9 mouse cellular contexts compared by ENCODE assay signal in genomic region chr14:54191594-54192461, GRCm38 (mm10).
DNase-seq lines count a peak whose midpoint lies in the region; ATAC-seq lines count a peak whose summit lies in the region.
"Had no signal": no experiment of that assay in that cellular context is flagged by ENCODE, and none has a peak within 500 bp of the region (broad histone marks: within the 10 kb centered on the region; RNA-seq: fewer than 3 reads in every experiment).

No protein-coding gene starts in this region.

- H3K36me3 ChIP-seq in neural tube, embryonic 11.5 days (ENCODE audit: control insufficient read depth, insufficient read depth, low read length): no peaks in the 10 kb centered on the region
- no peaks in the 10 kb centered on the region for H3K36me3 ChIP-seq in forebrain, embryonic 14.5 days (ENCODE audit: control insufficient read depth, insufficient read depth, low read length)
- H3K36me3 ChIP-seq in hindbrain, embryonic 15.5 days: no peaks in the 10 kb centered on the region

- WGBS in neural tube, embryonic 11.5 days: 64% methylated on average over 18 of the region's 18 CpGs
- 23% methylated on average over 18 of the region's 18 CpGs for WGBS in forebrain, embryonic 14.5 days
- 34% methylated on average over 18 of the region's 18 CpGs for WGBS in hindbrain, embryonic 15.5 days

- no peaks in the 10 kb centered on the region for H3K9me3 ChIP-seq in neural tube, embryonic 11.5 days (ENCODE audit: control insufficient read depth, low read length)
- H3K9me3 ChIP-seq in forebrain, embryonic 14.5 days (replicated peaks; ENCODE audit: control insufficient read depth, low read length): no peaks in the 10 kb centered on the region
- H3K9me3 ChIP-seq in hindbrain, embryonic 15.5 days: no peaks in the 10 kb centered on the region
- H3K9me3 ChIP-seq: megakaryocyte, embryonic 14.5 days had no signal

- no peak for ATAC-seq in neural tube, embryonic 11.5 days (ENCODE audit: insufficient read depth, low FRiP score, low TSS enrichment)
- ATAC-seq in forebrain, embryonic 14.5 days: peak; percentile 44; the same call in 1 of the 2 replicates
- ATAC-seq in hindbrain, embryonic 15.5 days (ENCODE audit: low FRiP score, low read depth): peak; percentile 38
- no peak for ATAC-seq in monocyte, adult 5-6 weeks (replicated peaks; ENCODE audit: insufficient number of reproducible peaks, low FRiP score, low TSS enrichment, poor library complexity, severe bottlenecking)

- peaks cover 5% of the 10 kb centered on the region; the same call in 1 of the 2 replicates for H3K4me1 ChIP-seq in neural tube, embryonic 11.5 days (ENCODE audit: control insufficient read depth, insufficient read depth, low read length)
- H3K4me1 ChIP-seq in forebrain, embryonic 14.5 days (ENCODE audit: control insufficient read depth, insufficient read depth, low read length): peaks cover 10% of the 10 kb centered on the region
- H3K4me1 ChIP-seq in hindbrain, embryonic 15.5 days (replicated peaks): peaks cover 32% of the 10 kb centered on the region
- H3K4me1 ChIP-seq: megakaryocyte, embryonic 14.5 days had no signal

- no peak overlapping the region for H3K4me2 ChIP-seq in neural tube, embryonic 11.5 days (ENCODE audit: low read depth)
- H3K4me2 ChIP-seq in forebrain, embryonic 14.5 days (ENCODE audit: low read length): 0 out of 2 replicates have a peak overlapping the region, but pooled peaks have one; percentile 2
- peak overlapping the region; percentile 19; the same call in 1 of the 2 replicates for H3K4me2 ChIP-seq in hindbrain, embryonic 15.5 days

- peak; percentile 23 for DNase-seq in neural tube, embryonic 11.5 days (ENCODE audit: low spot score)
- no peak for DNase-seq in neural tube, embryonic 10.5 days (ENCODE audit: extremely low spot score, low spot score)
- peak; percentile 55 for DNase-seq in forebrain, embryonic 14.5 days (ENCODE audit: low spot score)
- peak; percentile 34 to 53 for DNase-seq in left cerebral cortex, postnatal 14 days (ENCODE audit: low spot score in 2 of 2)
- no peak for DNase-seq in embryo, embryonic 10.5 days (ENCODE audit: low spot score)
- no peak for DNase-seq in gastrocnemius, postnatal 4 days (ENCODE audit: low spot score in 2 of 2)

- no peak overlapping the region for H3K4me3 ChIP-seq in neural tube, embryonic 11.5 days (ENCODE audit: low read depth, low read length)
- no peak overlapping the region for H3K4me3 ChIP-seq in forebrain, embryonic 14.5 days (ENCODE audit: low read depth, low read length)
- no peak overlapping the region for H3K4me3 ChIP-seq in hindbrain, embryonic 15.5 days
- H3K4me3 ChIP-seq: megakaryocyte, embryonic 14.5 days had no signal

- no peaks in the 10 kb centered on the region for H3K27me3 ChIP-seq in neural tube, embryonic 11.5 days (ENCODE audit: control insufficient read depth, insufficient read depth, low read length)
- H3K27me3 ChIP-seq in forebrain, embryonic 14.5 days (replicated peaks; ENCODE audit: control insufficient read depth, insufficient read depth, low read length): no peaks in the 10 kb centered on the region
- no peaks in the 10 kb centered on the region for H3K27me3 ChIP-seq in hindbrain, embryonic 15.5 days

- no peak overlapping the region for H3K27ac ChIP-seq in neural tube, embryonic 11.5 days (ENCODE audit: low read depth, low read length)
- H3K27ac ChIP-seq in forebrain, embryonic 14.5 days (ENCODE audit: low read depth, low read length): no peak overlapping the region
- peak overlapping the region; percentile 68; the same call in 1 of the 2 replicates for H3K27ac ChIP-seq in hindbrain, embryonic 15.5 days (replicated peaks)

- no peak overlapping the region for H3K9ac ChIP-seq in neural tube, embryonic 11.5 days (ENCODE audit: low read length)
- H3K9ac ChIP-seq in forebrain, embryonic 14.5 days (ENCODE audit: low read length): no peak overlapping the region
- H3K9ac ChIP-seq in hindbrain, embryonic 15.5 days: no peak overlapping the region

- intact Hi-C loops in left cerebral cortex, postnatal 14 days (cut with DNase I): no loop called here

Comparison
In these comparisons a context has a peak if more than half of its experiments do, and no peak if none do; other contexts are left out.
1. DNase-seq: peak in neural tube, embryonic 11.5 days (single experiment), forebrain, embryonic 14.5 days (single experiment) and left cerebral cortex, postnatal 14 days (2 of 2); none in neural tube, embryonic 10.5 days (single experiment), embryo, embryonic 10.5 days (single experiment) and gastrocnemius, postnatal 4 days (0 of 2).
2. ATAC-seq: peak in forebrain, embryonic 14.5 days (single experiment) and hindbrain, embryonic 15.5 days (single experiment); none in neural tube, embryonic 11.5 days (single experiment) and monocyte, adult 5-6 weeks (single experiment).